Mouse (Mus musculus): ENCODE results near the gene Gm30083.

DNA sequence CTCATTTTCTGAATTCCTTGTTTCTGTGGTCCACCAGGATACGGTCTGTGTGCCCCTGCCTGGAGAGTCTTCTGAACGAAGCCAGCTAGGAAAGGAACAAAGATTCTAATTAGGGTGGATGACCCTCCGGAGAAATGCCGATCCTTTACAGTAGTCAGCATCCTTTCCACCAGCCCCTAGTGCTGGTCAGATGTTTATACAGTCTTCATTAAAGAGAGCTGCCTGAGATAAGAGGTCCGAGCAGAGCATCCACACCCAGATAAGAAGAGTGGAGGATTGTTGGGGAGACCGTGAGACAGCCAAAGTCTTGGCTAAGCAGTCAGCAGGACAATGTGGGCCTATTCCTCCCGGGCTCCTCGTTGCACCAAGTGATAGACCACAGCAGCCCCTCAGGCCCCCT, 74.2 kb downstream of the Gm30083 start, which contains the start of gene Gdf2:
- TF ChIP-seq CTCF (IDR thresholded peaks at IDR 0.05; ENCODE audit: insufficient read depth, low read depth, low read length) (no peak), POLR2A (IDR thresholded peaks at IDR 0.05; ENCODE audit: insufficient read depth, low read depth, low read length) (no peak)
